Mouse (Mus musculus): Measurements from ENCODE around the gene Sugct. TPM values are rescaled to one million over a fixed set of nuclear protein-coding genes. Genes with fewer than 3 reads are reported as not detected.

Sugct gene
- polyA plus RNA-seq, 1 experiment from 2014 or later: 4.9 TPM

DNA sequence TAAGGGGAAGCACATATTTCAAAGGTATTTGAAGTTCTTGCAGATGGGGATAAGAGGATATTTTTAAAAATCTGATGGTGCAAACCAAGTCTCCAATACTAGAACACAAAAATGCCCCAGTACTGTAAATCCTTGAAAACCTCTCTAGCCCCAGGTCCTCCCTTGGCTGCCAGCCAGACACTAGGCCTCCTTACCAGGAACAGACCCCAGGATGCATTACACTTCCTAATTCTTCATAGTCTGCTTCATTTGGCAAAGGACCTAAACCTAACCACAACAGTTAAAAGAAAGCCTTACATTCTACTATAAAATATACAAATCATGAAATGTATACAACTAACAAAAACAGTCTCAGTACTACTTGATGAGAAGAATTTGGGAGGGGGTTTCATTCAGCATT is 609.2 kb downstream of the Sugct start:
- Histone ChIP-seq H3K4me2 (no peak overlapping the region), H3K9ac (no peak overlapping the region), H3K27ac (peak overlapping the region; percentile 58; the same call in 1 of the 2 replicates), H3K27me3 (no peaks in the 10 kb centered on the region), H3K36me3 (no peaks in the 10 kb centered on the region), H3K4me3 (no peak overlapping the region), H3K4me1 (peaks cover 26% of the 10 kb centered on the region), H3K9me3 (no peaks in the 10 kb centered on the region)
- ATAC-seq (ENCODE audit: insufficient number of reproducible peaks, insufficient read depth, low FRiP score, low TSS enrichment, low read depth): peak; percentile 67

DNA sequence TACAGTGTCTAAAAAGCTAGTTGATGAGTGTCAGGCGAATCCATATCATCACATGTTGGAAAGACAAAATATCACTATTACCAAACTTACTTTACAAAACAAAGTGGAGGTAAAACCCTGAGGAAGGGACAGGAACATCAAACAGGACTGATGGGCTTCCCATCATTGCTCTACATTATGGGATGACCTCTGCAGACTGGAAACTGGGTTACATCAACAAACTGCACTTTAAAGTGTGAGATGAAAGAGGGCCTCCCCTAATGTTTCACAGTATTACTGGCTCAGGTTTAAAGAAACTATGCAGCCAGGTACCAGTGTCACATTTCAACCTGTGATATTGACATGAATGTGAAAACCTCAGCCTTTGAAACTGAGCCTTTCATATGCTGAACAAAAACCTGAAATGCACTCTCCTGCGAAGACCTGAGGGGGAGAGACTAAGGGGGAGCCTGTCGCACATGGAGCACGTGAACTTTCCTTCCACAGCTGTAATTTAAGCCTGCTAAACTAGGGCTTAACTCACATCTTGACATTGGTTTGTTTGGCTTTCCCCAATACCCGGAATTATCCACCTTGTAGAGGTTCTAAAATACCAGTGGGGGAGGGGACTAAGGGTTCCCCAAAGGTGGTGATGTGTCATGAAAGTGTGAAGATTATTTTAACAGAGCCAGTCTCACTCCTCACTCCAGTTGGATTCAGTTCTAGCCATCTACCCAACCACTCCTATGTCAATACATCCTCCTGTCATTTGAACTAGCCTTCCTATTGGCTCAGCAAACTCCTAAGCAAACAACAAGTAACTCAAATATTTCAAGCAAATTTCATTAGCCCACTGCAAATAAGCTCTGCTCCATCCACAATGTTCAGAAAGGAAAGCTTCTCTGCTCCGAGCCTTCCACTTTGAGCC is 610.2 kb downstream of the Sugct start:
- peaks cover 26% of the 10 kb centered on the region for H3K4me1 ChIP-seq
- no peak overlapping the region for H3K4me3 ChIP-seq
- H3K36me3 ChIP-seq: no peaks in the 10 kb centered on the region
- peak overlapping the region; percentile 58 for H3K27ac ChIP-seq
- no peaks in the 10 kb centered on the region for H3K9me3 ChIP-seq
- no peak overlapping the region for H3K4me2 ChIP-seq
- H3K27me3 ChIP-seq: no peaks in the 10 kb centered on the region
- WGBS: 31% methylated on average over 6 of the region's 6 CpGs
- peak; percentile 54; the same call in 1 of the 2 replicates for ATAC-seq (ENCODE audit: insufficient number of reproducible peaks, insufficient read depth, low FRiP score, low TSS enrichment, low read depth)
- no peak overlapping the region for H3K9ac ChIP-seq

DNA sequence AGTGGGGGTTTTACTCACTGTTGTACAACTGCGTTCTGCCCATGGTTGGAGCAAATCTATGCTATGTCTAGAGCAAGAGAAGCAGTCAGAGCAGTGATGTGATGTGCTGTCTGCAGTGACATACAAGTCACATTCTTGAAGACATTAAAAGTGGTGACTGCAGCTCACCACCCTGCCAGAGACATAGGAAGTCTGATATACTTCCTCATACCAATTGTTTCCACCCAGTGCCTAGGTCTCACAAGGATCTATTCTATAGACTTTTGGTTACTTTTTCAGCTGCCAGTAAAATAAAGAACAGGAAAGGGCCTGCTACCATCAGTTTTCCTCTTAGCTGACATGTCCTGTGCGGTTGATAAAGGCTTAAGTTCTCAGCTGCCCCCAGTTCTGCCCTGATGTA is 613.7 kb downstream of the Sugct start:
- Histone ChIP-seq H3K36me3 (no peaks in the 10 kb centered on the region), H3K4me3 (no peak overlapping the region), H3K4me2 (no peak overlapping the region), H3K4me1 (peaks cover 26% of the 10 kb centered on the region), H3K27me3 (no peaks in the 10 kb centered on the region), H3K9ac (no peak overlapping the region), H3K27ac (no peak overlapping the region), H3K9me3 (no peaks in the 10 kb centered on the region)
- 84% methylated on average over 2 of the region's 2 CpGs for WGBS
- ATAC-seq (ENCODE audit: insufficient number of reproducible peaks, insufficient read depth, low FRiP score, low TSS enrichment, low read depth): no peak

DNA sequence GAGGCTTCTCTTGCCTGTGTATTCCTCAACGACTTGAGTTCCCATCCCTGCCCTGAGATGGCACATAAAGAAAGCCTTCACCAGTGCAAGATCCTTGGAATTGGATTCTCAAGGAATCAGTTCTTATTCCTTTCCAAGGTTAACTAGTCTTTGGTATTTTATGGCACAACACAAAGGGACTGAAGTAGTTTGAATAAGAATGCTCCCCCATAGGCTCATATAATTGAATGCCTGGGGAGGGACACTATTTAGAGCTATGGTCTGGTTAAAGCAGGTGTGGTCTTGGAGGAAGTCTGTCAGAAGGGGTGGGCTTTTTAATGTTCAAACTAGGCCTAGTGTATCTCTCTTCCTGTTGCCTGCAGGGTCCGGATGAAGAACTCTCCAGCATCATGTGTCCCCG is 629.8 kb downstream of the Sugct start:
- no peak overlapping the region for H3K9ac ChIP-seq
- WGBS: 79% methylated on average over 3 of the region's 3 CpGs
- no peak overlapping the region for H3K27ac ChIP-seq
- H3K36me3 ChIP-seq: no peaks in the 10 kb centered on the region
- no peak overlapping the region for H3K4me3 ChIP-seq
- no peak overlapping the region for H3K4me2 ChIP-seq
- H3K9me3 ChIP-seq: no peaks in the 10 kb centered on the region
- H3K4me1 ChIP-seq: no peaks in the 10 kb centered on the region
- no peak for ATAC-seq (ENCODE audit: insufficient number of reproducible peaks, insufficient read depth, low FRiP score, low TSS enrichment, low read depth)
- no peaks in the 10 kb centered on the region for H3K27me3 ChIP-seq

DNA sequence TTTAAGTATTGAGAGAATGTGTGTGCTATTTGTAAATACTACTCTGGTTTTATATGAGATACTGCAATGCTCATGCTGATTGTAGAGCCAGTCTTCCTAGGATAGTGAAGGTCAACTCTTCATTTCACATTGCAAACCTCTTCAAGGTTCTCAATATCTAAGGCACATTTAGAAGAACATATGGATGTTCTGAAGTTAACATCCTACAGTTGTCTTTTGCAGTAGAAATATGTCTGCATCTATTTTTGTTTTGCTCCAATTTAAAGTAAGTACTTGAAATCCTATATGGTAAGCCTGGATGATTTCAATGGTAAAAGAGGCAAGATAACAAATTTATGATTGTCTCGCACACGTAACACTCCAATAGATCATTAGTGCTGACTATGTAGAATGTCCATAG is 638.7 kb downstream of the Sugct start:
- no peaks in the 10 kb centered on the region for H3K9me3 ChIP-seq
- ATAC-seq (ENCODE audit: insufficient number of reproducible peaks, insufficient read depth, low FRiP score, low TSS enrichment, low read depth): no peak
- H3K27ac ChIP-seq: no peak overlapping the region

DNA sequence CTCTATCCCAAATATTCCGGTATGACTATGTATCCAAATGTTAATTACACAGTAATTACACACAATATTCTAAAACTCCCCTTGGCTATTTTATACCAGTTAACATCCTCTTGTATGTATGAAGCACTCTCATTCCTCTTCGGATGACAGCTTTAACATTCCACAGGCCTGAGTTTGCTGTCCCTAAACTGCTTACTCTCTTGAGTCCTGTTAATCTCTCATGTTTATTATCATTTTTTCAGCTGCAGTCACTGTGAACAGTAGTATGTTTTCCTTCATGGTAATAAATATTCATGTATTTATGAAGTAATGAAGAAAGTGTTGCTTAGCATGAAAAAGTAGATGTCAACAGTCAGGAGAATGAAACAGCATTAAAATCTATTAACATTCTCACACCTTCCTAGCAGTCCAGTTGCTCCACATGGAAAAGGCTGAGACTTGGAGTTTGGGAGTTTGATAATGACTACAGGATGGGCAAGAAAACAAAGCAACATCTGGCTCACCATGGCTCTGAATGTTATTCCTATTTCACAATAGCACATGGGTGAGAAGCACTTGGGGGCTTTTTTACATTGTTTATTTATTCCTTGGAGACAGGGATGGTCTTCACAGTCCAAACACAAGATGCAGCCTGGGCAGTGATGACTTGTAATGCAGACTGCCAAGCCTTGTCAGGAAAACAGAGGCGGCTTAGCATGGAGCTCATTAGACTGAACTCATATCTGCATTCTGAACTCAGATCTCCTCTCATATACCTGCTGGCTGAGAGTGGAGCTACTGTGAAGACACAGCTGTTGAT is 651.7 kb downstream of the Sugct start:
- Histone ChIP-seq H3K36me3 (no peaks in the 10 kb centered on the region), H3K4me2 (no peak overlapping the region), H3K27me3 (no peaks in the 10 kb centered on the region), H3K9ac (no peak overlapping the region), H3K4me3 (no peak overlapping the region), H3K27ac (no peak overlapping the region), H3K4me1 (no peaks in the 10 kb centered on the region; the same call in 1 of the 2 replicates), H3K9me3 (no peaks in the 10 kb centered on the region)
- WGBS: 73% methylated on average over 3 of the region's 3 CpGs
- ATAC-seq (ENCODE audit: insufficient number of reproducible peaks, insufficient read depth, low FRiP score, low TSS enrichment, low read depth): no peak

More for the DNA sequence above, 638.7 kb downstream of the Sugct start:
- H3K27me3 ChIP-seq: no peaks in the 10 kb centered on the region
- no peak overlapping the region for H3K4me2 ChIP-seq
- H3K36me3 ChIP-seq: no peaks in the 10 kb centered on the region
- 92% methylated on average over 2 of the region's 2 CpGs for WGBS
- no peak overlapping the region for H3K4me3 ChIP-seq
- no peaks in the 10 kb centered on the region for H3K4me1 ChIP-seq
- H3K9ac ChIP-seq: no peak overlapping the region

DNA sequence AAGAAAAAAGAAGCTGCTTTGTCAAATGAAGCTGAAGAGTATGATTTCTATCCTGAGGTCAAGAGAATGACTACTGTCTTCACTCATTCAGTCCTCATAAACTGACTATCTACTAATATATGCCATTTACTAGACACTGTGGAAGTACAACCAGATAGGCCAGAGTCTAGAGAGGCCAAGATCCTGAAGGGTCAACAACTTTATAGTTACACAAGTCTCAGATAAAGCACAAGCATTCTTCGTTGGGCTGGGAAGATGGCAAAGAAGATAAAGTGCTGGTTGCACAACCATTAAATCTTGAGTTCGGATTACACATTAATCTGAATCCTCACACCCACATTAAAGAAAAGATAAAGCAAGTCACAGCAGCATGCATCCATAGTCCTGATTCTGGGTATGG is 653.0 kb downstream of the Sugct start:
- Histone ChIP-seq H3K9me3 (no peaks in the 10 kb centered on the region), H3K4me3 (no peak overlapping the region), H3K36me3 (no peaks in the 10 kb centered on the region), H3K4me2 (no peak overlapping the region), H3K9ac (no peak overlapping the region), H3K27ac (no peak overlapping the region), H3K27me3 (no peaks in the 10 kb centered on the region), H3K4me1 (no peaks in the 10 kb centered on the region)
- 79% methylated on average over 2 of the region's 2 CpGs for whole genome bisulfite sequencing
- no peak for ATAC-seq (ENCODE audit: insufficient number of reproducible peaks, insufficient read depth, low FRiP score, low TSS enrichment, low read depth)

DNA sequence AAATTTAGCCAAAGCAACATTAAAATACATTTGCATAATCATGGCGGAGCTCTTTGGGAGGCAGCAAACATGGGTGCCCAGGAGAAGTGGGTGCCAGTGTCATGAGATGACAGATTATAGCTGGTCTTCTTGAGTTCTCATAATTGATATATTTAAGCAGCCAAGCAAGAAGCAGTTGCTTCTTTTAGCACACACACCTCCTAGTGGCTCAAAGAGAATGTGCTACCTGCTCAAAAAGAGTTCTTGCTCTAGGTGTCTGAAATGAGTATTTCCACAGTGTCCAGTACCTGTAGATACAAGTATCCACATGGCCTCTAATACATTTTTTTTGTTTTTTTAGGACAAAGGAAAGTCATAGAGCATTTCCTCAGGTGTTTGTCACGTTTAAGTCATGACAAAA is 655.6 kb downstream of the Sugct start:
- H3K4me3 ChIP-seq: no peak overlapping the region
- H3K9me3 ChIP-seq: no peaks in the 10 kb centered on the region
- WGBS: 74% methylated on average over 2 of the region's 2 CpGs
- H3K4me1 ChIP-seq: no peaks in the 10 kb centered on the region
- no peak overlapping the region for H3K27ac ChIP-seq
- no peak overlapping the region for H3K9ac ChIP-seq
- H3K27me3 ChIP-seq: no peaks in the 10 kb centered on the region
- no peaks in the 10 kb centered on the region for H3K36me3 ChIP-seq
- no peak for ATAC-seq (ENCODE audit: insufficient number of reproducible peaks, insufficient read depth, low FRiP score, low TSS enrichment, low read depth)
- no peak overlapping the region for H3K4me2 ChIP-seq

DNA sequence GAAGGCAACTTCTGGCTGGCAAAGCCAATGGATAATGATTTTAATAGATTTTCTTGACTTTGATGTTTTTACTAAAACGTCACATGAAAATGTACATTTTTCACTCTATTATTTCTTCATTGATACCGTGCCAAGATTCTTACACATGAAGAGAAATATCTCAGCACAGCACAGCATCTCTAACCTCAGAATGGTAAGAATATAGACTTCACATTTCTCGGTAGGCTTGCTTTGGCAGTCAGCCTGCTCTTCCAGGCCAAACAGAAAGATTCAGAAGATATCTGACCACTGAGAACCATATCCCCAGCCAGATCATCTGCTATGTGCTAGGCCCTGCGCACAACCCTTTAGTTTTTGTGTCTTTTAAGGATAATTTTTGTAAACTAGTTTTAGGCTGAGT is 657.0 kb downstream of the Sugct start:
- peak overlapping the region; percentile 28; the same call in 1 of the 2 replicates for H3K27ac ChIP-seq
- H3K9ac ChIP-seq: no peak overlapping the region
- H3K4me2 ChIP-seq: no peak overlapping the region
- H3K4me1 ChIP-seq: no peaks in the 10 kb centered on the region
- WGBS: 67% methylated on average over 4 of the region's 4 CpGs
- no peaks in the 10 kb centered on the region for H3K27me3 ChIP-seq
- no peaks in the 10 kb centered on the region for H3K9me3 ChIP-seq
- no peak overlapping the region for H3K4me3 ChIP-seq
- no peak for ATAC-seq (ENCODE audit: insufficient number of reproducible peaks, insufficient read depth, low FRiP score, low TSS enrichment, low read depth)
- no peaks in the 10 kb centered on the region for H3K36me3 ChIP-seq

DNA sequence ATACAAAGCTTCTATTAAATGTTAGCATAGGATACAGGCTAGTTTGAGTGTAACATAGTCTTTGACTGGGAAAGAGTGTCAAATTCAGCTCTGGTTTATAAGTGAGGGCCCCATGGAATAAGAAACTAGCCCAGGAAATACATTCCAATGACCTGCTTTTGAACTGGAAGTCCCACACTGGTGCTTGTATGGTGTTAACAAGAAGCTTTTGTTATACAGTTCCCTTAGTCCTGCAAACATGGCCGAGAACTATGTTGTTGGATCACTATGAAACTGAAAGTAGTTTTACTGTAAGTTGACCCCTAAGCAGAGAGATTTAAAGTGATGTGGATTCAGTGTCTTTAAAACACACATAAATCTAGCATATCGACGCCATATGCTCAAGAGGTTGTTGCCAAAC is 657.5 kb downstream of the Sugct start:
- Histone ChIP-seq H3K9me3 (no peaks in the 10 kb centered on the region), H3K36me3 (no peaks in the 10 kb centered on the region), H3K4me1 (no peaks in the 10 kb centered on the region), H3K4me2 (no peak overlapping the region), H3K9ac (no peak overlapping the region), H3K4me3 (no peak overlapping the region), H3K27me3 (no peaks in the 10 kb centered on the region), H3K27ac (no peak overlapping the region)
- ATAC-seq (ENCODE audit: insufficient number of reproducible peaks, insufficient read depth, low FRiP score, low TSS enrichment, low read depth): no peak
- 68% methylated on average over 3 of the region's 3 CpGs for WGBS

DNA sequence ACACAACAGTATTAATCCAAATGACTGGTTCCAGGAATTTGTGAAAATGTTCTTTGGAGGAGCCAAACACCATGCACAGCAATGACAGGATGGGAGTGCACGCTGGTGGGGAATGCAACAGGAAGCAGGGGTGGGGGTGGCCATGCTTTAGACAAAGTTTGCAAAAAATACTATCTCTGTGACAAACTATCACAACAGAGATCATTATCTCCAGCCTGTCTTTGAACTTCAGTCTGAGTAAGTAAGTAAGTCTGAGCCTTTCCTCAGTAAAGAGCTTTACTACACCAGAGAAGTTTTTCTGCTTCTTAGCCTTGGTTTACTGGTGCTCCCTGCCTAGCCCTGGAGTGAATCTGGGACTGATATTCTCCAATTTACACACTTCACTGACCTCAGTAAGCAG is 664.6 kb downstream of the Sugct start:
- H3K9ac ChIP-seq: no peak overlapping the region
- peaks cover 19% of the 10 kb centered on the region for H3K4me1 ChIP-seq
- no peaks in the 10 kb centered on the region for H3K27me3 ChIP-seq
- no peak overlapping the region for H3K4me3 ChIP-seq
- ATAC-seq (ENCODE audit: insufficient number of reproducible peaks, insufficient read depth, low FRiP score, low TSS enrichment, low read depth): no peak
- H3K9me3 ChIP-seq: no peaks in the 10 kb centered on the region
- H3K4me2 ChIP-seq: no peak overlapping the region
- no peaks in the 10 kb centered on the region for H3K36me3 ChIP-seq
- 60% methylated on average over 1 of the region's 1 CpGs for WGBS
- no peak overlapping the region for H3K27ac ChIP-seq

DNA sequence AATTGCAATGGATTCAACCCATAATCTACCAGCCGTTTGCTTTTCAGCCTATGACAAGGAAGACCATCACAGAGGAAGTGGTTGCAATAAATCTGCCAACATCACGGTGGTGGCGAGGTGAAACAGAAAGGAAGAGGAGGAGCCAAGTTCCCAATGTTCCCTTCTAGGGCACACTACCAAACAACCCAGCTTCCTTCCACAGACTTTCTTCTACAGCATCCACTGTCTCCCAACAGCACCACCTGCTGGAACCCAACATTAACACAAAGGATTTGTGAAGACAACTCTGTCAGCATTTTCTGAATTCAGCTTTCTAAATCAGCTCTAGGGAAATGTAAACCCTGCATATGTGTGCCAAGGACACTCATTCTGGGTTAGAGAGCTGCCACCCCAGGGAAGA is 666.8 kb downstream of the Sugct start:
- Histone ChIP-seq H3K27ac (no peak overlapping the region), H3K4me2 (no peak overlapping the region), H3K4me3 (no peak overlapping the region), H3K9ac (no peak overlapping the region), H3K9me3 (no peaks in the 10 kb centered on the region), H3K27me3 (no peaks in the 10 kb centered on the region), H3K4me1 (peaks cover 19% of the 10 kb centered on the region), H3K36me3 (no peaks in the 10 kb centered on the region)
- no peak for ATAC-seq (ENCODE audit: insufficient number of reproducible peaks, insufficient read depth, low FRiP score, low TSS enrichment, low read depth)
- 57% methylated on average over 3 of the region's 3 CpGs for WGBS

Measured in embryonic facial prominence, embryonic 13.5 days (tissue).